Mouse (Mus musculus) small intestine, adult 2 months (tissue): ENCODE data around the gene Mndal. TPM values are rescaled to one million over a fixed set of nuclear protein-coding genes. Genes with fewer than 3 reads are reported as not detected.
"Not testable (repeated sequence)": the region's sequence is repeated elsewhere in the genome, so short reads cannot be mapped to it uniquely, and the experiment has no call there.

Experiments used
- H3K27ac ChIP-seq: fragments of 200-500 bp; 2 replicates; pipeline ENCODE4 v1.5.1; 2012; ENCODE audit warnings: low read depth, low read length, control low read depth, inconsistent platforms; ENCODE audit not compliant: insufficient read depth
- H3K27me3 ChIP-seq: fragments of 200-500 bp; 2 replicates; pipeline ENCODE4 v1.6.1; 2012; ENCODE audit warnings: mild to moderate bottlenecking, moderate library complexity, low read length, inconsistent platforms; ENCODE audit not compliant: control insufficient read depth, insufficient read depth
- H3K36me3 ChIP-seq: fragments of 200-500 bp; 2 replicates; pipeline ENCODE4 v1.6.1; 2012; ENCODE audit warnings: mild to moderate bottlenecking, low read length, control low read depth, inconsistent platforms; ENCODE audit not compliant: control insufficient read depth, insufficient read depth
- H3K4me1 ChIP-seq: fragments of 200-500 bp; 2 replicates; pipeline ENCODE4 v1.6.1; 2012; ENCODE audit warnings: low read length, inconsistent platforms, mixed read lengths; ENCODE audit not compliant: control insufficient read depth, insufficient read depth, insufficient read length
- H3K4me3 ChIP-seq: fragments of 200-500 bp; 2 replicates; pipeline ENCODE4 v1.5.1; 2012; ENCODE audit warnings: low read depth, mild to moderate bottlenecking, control low read depth, inconsistent platforms, low read length, moderate library complexity
- CTCF ChIP-seq: fragments of 200-500 bp; IDR thresholded peaks from 2 replicates; pipeline ENCODE4 v1.5.1; 2012; ENCODE audit warnings: low read depth, mild to moderate bottlenecking, control low read depth, inconsistent platforms, low read length, moderate library complexity, mixed read lengths; ENCODE audit not compliant: insufficient replicate concordance, insufficient read length; ENCODE audit errors: extremely low read depth
- POLR2A ChIP-seq: fragments of 200-500 bp; IDR thresholded peaks from 2 replicates; pipeline ENCODE4 v1.6.1; 2012; ENCODE audit warnings: low read depth, mild to moderate bottlenecking, control low read depth, inconsistent platforms, low read length, moderate library complexity
- WGBS: fragments of 180-500 bp; shearing (Covaris S2); methylation state at CpG from one replicate; pipeline ENCODE4 v1.1.7; 2018; 5-methylcytosine and 5-hydroxymethylcytosine counted together
- polyA plus RNA-seq: library from polyadenylated mRNA; depleted of rRNA; stranded (reverse); fragments of >200 nt; gene quantifications from 2 replicates; pipeline ENCODE4 v1.2.3, GENCODE M21; 2012

The Mndal gene
- polyA plus RNA-seq, 1 experiment: 0.33 TPM

DNA sequence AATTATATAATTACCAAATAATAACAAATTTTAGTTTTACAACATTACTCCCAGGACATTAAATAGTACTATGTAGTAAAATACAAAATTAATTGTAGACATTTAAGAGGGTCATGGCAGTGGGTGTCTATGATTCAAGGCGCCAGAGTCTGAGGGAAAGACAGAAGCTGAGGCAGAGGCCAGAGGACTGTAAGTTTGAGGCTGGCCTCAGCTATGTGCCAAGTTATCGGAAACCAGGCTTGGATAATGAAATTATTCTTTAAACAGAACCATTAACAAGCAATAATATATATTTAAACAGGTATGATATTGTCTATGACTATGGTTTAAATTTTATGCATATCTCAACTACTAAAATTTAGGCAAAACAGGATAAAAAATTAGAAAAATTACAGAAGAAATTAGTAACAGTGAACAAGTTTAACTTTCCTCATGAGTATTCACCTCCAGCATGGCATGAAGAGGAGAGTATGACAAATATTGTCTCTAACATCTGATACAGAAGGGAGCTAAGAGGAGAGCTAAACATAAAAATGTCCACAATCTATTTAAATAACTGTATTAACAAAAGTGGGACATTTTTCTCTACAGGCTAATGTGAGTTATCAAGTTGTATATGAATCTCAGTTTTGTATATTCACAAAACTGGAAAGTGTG is 30.4 kb downstream of the Mndal start:
- Histone ChIP-seq H3K4me3 (no peak overlapping the region), H3K27me3 (no peaks in the 10 kb centered on the region), H3K4me1 (no peaks in the 10 kb centered on the region), H3K27ac (no peak overlapping the region), H3K36me3 (no peaks in the 10 kb centered on the region)
- 80% methylated on average over 2 of the region's 2 CpGs for WGBS
- TF ChIP-seq POLR2A (no peak), CTCF (no peak)

DNA sequence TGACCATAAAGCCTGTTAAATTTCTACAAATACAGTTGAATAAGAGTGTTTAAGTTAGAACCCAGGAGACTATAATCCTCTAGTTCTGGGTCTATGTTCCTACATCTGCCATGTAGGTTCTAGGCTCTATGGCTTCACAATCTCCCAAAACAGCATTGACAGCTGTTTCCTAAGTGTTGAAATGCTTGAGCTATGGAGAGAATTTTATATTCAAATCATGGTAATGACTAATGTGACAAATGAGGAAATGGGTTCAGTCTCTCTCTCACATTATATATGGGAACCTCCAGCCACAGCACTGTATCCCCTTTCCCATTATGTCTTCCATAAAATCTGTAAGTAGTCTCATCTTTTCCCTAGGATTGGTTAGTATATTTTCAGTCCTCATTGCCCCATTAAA is 33.9 kb downstream of the Mndal start:
- not testable (repeated sequence) for H3K4me3 ChIP-seq, H3K27me3 ChIP-seq, H3K36me3 ChIP-seq, H3K4me1 ChIP-seq, H3K27ac ChIP-seq

DNA sequence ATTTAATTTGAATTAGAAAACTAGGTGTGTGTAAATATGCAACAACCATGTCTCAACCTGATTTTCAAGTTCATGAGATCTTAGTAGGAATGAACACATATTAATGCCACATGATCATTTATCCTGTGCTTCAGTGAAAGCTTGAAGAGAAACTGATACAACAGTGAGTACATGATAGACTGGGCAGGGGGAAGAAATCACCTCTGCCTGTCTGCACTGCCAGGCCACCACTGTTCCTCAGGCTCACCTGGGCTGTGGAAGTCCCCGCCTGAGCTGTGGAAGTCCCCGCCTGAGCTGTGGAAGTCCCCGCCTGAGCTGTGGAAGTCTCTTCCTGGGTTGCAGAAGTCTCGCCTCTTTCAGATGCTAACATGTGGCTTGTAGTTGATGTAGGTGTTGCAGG is 36.4 kb downstream of the Mndal start:
- H3K4me3 ChIP-seq, H3K27ac ChIP-seq, H3K27me3 ChIP-seq, H3K4me1 ChIP-seq, H3K36me3 ChIP-seq: not testable (repeated sequence)
- WGBS: 72% methylated on average over 4 of the region's 4 CpGs

DNA sequence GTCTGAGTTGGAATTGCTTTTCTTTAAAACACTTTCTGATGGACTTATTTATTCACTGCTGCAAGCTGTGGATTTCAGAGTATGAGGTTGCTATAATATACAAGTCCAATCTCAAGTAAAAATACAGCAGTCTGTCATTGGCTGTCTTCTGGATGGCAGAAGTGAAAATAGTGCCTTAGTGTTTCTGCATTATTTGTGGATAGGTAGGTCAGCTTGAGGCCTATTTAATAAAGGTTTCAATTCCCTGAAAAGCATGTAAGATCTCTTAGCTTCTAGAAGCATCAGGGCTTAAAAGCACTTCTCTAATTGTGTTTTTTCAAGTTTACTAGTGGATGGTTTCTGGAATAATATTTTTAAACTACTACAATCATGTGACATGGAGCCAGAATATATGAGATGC is 52.5 kb downstream of the Mndal start:
- not testable (repeated sequence) for H3K27me3 ChIP-seq, H3K4me3 ChIP-seq, H3K4me1 ChIP-seq, H3K36me3 ChIP-seq, H3K27ac ChIP-seq

DNA sequence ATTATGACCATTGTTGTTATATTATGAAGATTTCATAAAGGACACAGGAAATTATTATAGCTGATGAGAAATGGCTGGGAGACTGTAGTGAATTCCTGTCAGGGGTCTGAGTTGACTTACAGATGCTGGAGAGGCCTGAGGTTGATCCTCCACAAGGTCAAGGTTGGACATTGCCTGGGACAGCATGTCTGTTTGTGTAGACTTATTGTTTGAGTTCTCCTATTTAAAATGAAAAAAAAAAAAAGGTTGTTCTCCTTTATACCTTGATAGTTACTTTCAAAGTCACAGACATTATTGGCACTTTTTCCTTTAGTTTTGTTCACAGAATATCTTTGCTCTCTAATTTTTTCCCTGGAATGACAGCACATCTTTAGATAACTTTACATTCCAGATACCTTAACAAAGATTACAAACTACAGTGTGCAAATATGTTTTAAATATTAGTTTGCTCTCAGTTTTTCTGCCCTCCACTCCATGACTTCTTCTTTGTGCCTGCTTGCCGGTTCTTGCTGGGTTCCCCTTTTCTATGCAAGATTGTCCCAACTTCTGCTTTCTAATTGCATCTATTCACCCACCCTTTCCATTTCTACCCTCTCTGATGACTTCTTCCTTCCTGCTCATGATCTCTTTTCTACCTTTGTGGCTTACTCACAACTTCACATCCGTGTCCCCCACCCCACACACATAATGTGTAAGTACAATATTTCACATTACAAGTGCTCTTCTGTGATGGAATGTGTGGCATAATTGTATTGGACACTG is 55.1 kb downstream of the Mndal start:
- H3K36me3 ChIP-seq, H3K4me1 ChIP-seq, H3K27ac ChIP-seq, H3K4me3 ChIP-seq, H3K27me3 ChIP-seq: not testable (repeated sequence)
- WGBS: 79% methylated on average over 1 of the region's 2 CpGs

DNA sequence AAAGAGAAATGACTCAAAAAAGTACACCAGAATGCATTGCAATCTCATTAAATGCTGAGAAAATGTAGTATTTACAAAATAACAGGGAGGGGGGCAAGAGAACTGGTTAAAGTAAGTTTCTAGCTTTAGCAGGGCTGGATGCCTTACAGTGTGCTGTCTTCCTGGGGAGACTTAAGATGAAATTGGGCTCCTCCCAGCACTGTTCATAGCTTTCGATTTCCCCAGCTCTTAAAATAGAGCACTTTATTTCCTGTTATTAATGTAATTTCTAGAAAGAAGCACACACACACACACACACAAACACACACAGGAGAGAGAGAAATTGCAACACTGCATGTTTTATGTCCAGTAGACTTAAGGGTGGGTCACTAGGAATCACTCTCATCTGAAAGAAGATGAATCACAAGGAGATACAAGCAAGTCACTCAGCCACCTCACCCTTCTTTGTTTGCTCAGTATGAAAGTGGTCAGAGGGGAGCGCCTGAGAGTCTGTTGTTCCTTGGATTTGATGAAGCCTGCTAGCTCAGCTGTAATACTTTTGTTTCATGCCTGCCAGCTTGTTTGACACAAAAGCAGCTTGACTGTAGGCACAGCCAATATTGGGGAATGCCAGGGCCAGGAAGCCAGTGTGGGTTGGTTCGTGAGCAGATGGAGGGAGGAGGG is 62.2 kb downstream of the Mndal start:
- 36% methylated on average over 3 of the region's 3 CpGs for WGBS
- not testable (repeated sequence) for H3K4me1 ChIP-seq, H3K4me3 ChIP-seq, H3K36me3 ChIP-seq, H3K27me3 ChIP-seq
- peak overlapping the region; percentile 53; the same call in 1 of the 2 replicates for H3K27ac ChIP-seq

DNA sequence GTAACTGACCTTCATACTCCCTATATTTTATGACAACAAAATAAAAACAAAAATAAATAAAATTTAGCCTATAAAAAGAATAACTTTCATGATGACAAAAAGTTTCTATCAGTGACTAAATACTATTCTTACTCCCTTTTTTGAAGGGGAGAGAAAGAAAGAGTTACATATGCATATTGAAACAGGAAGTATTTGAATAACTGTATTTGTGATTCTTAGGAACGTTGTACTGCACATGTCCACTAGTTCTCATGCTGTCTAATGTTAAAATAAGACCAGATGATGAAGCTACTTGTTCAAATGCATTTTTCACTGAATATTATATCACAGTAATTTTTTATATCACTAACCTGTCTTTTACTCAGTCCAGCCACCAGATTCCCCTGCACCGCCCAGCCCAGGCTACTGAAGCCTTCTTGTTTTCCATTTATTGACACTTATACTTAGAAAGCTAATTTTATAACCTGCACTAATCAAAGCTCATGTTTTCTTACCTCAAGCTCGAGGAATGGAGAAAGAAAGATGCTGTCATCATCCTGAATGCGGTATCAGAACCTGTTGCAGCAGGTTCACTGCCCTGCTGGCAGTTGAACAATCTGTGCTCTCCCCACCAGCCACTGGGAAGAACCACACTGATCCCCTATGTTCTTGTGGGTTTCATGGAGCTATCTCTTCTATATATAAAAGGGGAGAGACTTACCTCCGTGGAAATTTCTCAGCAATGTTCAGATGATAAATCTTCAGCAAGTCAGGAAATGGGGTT is 62.9 kb downstream of the Mndal start:
- H3K36me3 ChIP-seq, H3K27me3 ChIP-seq, H3K4me1 ChIP-seq, H3K27ac ChIP-seq: not testable (repeated sequence)
- peak overlapping the region; percentile 26; the same call in 1 of the 2 replicates for H3K4me3 ChIP-seq
- 50% methylated on average over 5 of the region's 5 CpGs for WGBS

DNA sequence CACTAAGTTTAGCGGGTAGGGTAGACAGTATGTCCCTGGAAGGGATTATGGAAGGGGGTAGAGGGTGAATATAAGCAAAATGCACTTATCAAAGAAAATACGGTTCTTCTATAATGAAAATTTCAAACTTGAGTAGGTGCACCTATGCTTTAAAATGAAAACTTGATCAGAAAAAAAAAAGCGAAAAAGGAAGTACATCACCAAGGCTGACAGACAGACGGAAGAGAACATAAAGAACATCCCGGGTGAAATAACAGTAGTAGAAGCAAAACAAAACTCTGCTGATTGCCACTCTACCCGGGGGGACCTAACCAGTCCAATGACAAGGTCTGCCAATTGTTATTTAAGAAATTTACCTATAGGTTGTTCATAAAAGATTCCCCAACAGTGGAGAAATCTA is 64.0 kb downstream of the Mndal start:
- not testable (repeated sequence) for H3K36me3 ChIP-seq, H3K4me1 ChIP-seq, H3K27ac ChIP-seq, H3K27me3 ChIP-seq
- H3K4me3 ChIP-seq: peak overlapping the region; percentile 33; the same call in 1 of the 2 replicates
- 78% methylated on average over 6 of the region's 6 CpGs for WGBS

DNA sequence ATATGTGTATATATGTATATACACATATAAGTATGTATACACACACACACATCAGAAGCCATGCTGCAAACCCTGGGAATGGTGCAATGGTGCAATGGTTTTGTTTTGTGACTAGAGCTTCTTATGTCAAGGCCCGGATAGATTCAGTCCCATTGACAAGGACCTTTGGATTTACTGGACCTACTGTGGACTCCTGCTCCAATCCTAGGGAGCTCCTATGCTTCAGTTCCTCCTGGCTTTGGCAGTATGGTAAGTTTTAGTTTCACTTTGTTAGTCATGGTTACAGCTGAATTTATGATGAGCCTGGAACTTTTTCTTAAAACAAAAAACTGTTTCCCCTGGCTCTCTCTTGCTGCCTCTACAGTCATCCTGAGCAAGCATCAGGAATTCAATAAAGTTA is 65.2 kb downstream of the Mndal start:
- WGBS: 54% methylated on average over 1 of the region's 1 CpGs
- H3K4me3 ChIP-seq, H3K27ac ChIP-seq, H3K36me3 ChIP-seq, H3K27me3 ChIP-seq, H3K4me1 ChIP-seq: not testable (repeated sequence)

DNA sequence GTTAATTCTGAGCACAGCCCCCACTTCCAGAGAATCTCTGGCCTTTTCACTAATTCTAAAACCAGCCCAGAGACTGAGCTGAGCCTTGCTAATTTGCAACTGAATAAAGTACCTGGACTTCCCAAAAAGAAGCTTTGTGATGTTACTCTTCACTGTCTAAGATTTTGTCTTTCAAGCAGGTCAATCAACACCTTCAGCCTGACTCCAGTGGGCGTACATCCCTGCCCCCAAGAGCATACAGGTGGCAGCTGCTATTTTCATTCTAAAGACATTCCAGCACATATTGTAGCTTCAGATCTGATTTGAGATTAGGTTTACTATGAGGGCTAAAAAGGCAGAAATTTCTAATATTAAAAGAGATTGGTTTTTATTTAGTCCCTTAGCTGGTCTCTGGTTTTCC is 73.7 kb downstream of the Mndal start:
- H3K36me3 ChIP-seq, H3K4me3 ChIP-seq, H3K27me3 ChIP-seq, H3K4me1 ChIP-seq, H3K27ac ChIP-seq: not testable (repeated sequence)
- 86% methylated on average over 1 of the region's 1 CpGs for WGBS
